Mouse (Mus musculus): ENCODE data around the gene Fam173a. TPM values are rescaled to one million over a fixed set of nuclear protein-coding genes. Genes with fewer than 3 reads are reported as not detected.
A peak's percentile ranks its signal among the peaks of the same experiment; 100 is the strongest.

Gene Fam173a
- polyA plus RNA-seq, 1 experiment from 2014 or later, result 95.7 TPM

DNA sequence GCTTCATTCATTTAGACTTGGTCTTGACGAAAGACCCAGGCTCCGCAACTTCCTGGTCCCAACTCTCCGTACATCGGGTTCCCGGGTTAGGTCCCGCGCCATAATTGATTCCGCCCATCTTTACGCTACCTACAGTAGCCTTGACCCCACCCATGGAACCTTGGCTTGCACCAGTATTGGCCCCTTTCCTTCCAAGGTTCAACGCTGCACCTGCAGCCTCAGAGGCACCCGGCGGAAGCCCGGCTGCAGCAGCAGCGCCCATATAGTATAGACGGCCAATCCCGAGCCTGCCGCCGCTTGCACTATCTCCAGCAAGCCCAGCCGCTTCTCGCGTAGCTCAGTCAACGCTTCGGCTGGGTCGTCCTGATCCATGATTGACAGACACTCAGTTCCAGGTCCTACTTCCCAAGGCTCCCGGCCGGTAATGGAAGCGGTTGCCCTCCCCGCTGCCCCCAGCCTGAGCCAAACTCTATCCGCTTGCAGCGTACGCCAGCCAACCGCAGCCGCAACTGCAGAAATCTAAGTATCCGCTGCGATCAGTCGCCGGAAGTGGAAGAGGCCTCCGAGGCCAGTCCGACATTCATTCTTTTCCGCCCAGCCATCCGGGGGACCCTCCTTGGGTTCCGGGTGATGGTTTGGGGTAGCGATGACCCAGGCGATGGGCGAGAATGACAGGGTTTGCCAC lies 716 bp downstream of the Fam173a start:
- no peaks in the 10 kb centered on the region for H3K9me3 ChIP-seq
- ATAC-seq (ENCODE audit: low FRiP score, low read depth), result peak; percentile 57
- H3K9ac ChIP-seq, result peak overlapping the region; percentile 88
- peak overlapping the region; percentile 92 for H3K4me2 ChIP-seq
- H3K27ac ChIP-seq (replicated peaks), result peak overlapping the region; percentile 95
- under 1% methylated on average over 45 of the region's 45 CpGs for WGBS
- peaks cover 9% of the 10 kb centered on the region; the same call in 1 of the 2 replicates for H3K36me3 ChIP-seq
- peaks cover 53% of the 10 kb centered on the region for H3K4me1 ChIP-seq (replicated peaks)
- peak overlapping the region; percentile 84 for H3K4me3 ChIP-seq
- peaks cover 9% of the 10 kb centered on the region; the same call in 1 of the 2 replicates for H3K27me3 ChIP-seq

DNA sequence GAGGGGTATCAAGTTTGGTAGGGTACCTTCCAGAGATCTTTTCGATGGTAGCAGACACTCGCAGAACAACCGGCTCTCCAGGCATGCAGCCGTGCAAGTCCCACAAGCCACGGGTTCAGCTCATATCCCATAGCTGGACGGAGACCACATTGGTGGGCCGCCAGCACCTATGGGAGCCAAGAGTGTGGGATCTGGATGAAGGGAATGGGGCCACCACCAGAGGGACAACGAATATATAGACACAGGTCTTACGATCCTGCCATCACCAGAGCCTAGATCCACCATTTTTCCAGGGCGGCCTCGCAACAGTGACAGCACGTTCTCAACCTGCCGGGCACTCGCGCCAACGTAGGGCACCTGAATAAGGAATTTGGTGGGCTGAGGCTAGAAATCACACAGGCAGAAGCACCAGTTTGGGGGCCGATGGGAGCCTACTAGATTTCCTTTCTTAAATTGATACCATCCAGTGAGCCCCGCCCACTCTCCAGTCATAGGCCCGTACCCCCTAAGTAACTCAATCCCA lies 1.3 kb downstream of the Fam173a start:
- Histone ChIP-seq H3K4me2 (peak overlapping the region; percentile 92), H3K4me1 (replicated peaks) (peaks cover 47% of the 10 kb centered on the region), H3K27ac (replicated peaks) (peak overlapping the region; percentile 95), H3K4me3 (peak overlapping the region; percentile 84), H3K27me3 (peaks cover 6% of the 10 kb centered on the region; the same call in 1 of the 2 replicates), H3K9me3 (no peaks in the 10 kb centered on the region), H3K36me3 (peaks cover 9% of the 10 kb centered on the region; the same call in 1 of the 2 replicates), H3K9ac (peak overlapping the region; percentile 88)
- WGBS, result 22% methylated on average over 19 of the region's 19 CpGs
- no peak for ATAC-seq (ENCODE audit: low FRiP score, low read depth)

DNA sequence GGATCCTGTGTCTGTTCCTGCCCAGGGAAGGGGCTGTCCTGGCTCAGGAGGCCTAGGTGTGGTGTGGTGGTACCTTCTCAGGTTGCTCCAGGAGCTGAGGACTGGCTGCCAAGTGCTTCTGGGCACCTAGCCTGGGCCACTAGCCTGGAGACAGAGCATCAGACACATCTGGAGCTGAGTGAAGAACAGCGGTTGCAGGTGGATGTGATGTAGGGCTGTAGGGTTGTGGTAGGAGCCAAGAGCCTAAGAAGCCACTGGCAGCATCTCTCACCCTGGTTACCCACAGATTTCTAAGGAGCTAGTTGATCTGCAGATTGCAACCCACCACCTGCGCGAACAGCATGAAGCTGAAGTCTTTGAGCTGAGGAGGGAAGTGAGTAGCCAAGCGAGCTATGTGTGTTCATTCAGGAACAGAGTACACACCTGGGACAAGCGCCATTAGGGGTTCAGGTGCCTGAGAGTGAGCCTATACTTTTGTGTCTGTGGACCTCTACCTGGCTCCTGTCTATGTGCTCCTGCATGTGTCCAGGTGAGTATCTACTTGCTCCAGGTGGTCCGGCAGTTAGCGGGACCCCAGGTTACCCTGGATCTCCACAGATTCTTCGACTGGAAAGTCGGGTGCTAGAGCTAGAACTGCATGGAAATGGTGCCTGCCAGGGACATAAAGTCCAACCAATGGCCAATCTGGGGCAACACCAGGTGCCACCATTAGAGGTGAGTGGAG lies 5.8 kb downstream of the Fam173a start:
- Histone ChIP-seq H3K27ac (replicated peaks) (no peak overlapping the region), H3K27me3 (no peaks in the 10 kb centered on the region), H3K4me3 (no peak overlapping the region), H3K9me3 (no peaks in the 10 kb centered on the region), H3K36me3 (peaks cover 23% of the 10 kb centered on the region), H3K4me2 (no peak overlapping the region), H3K4me1 (replicated peaks) (peaks cover 44% of the 10 kb centered on the region), H3K9ac (no peak overlapping the region)
- 92% methylated on average over 9 of the region's 9 CpGs for WGBS
- ATAC-seq (ENCODE audit: low FRiP score, low read depth), result no peak

DNA sequence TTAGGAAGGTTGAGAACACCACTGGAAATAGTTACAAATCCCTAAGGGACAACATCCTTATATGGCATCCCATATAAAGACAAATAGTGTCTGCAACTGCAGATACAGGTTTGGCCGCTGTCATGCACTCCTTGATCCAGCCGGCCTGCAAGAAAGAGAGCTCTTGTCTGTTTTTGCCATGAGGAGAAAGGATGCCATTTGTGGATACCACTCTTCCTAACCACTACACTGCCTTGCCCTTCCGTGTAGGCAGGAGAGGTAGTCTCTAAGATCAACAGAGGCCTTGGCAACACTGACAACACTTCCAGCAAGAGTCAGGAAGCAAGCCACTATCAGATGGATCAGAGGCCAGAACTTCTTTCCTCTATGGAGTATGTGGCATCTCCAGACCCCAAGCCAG lies 6.4 kb downstream of the Fam173a start, which contains the start of gene Ccdc78:
TSS of gene Ccdc78 (plus strand) at position 301 of the 400 bp plus-strand sequence.
- peak within 1 kb of the TSS; percentile 86 for H3K4me3 ChIP-seq
- H3K36me3 ChIP-seq, result peaks cover 28% of the 10 kb centered on the region
- peaks cover 40% of the 10 kb centered on the region for H3K4me1 ChIP-seq (replicated peaks)
- H3K4me2 ChIP-seq, result peak within 1 kb of the TSS; percentile 79
- H3K9ac ChIP-seq, result peak within 1 kb of the TSS; percentile 66
- no peaks in the 10 kb centered on the region for H3K27me3 ChIP-seq
- H3K9me3 ChIP-seq, result no peaks in the 10 kb centered on the region
- peak within 1 kb of the TSS; percentile 94 for H3K27ac ChIP-seq (replicated peaks)
- WGBS, result 84% methylated on average over 3 of the region's 3 CpGs
- no peak for ATAC-seq (ENCODE audit: low FRiP score, low read depth)

DNA sequence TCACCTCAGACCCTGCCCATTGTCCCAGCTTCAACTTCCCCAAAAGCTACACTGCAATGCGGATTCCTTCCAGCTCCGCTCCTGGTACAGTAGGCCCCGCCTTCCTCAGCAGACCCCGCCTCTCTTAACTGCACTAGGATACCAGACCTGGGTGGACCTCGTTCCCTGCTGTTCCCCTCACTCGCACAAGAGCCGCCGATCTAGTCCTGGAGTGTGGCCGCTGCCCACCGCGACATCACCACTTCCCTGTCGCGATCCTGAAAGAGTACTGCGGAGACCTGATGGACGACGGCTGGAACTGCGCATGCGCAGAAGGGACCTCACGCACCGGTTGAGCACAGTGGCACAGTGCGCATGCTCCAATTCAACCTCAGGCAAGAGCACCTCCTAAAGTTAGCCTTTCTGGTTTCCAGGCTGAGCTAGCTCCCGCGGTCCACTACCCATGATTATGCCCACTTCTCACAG lies 7.4 kb downstream of the Fam173a start, which contains the start of gene Haghl:
TSS of gene Haghl (minus strand) at position 393 of the 465 bp plus-strand sequence.
- Histone ChIP-seq H3K27me3 (no peaks in the 10 kb centered on the region), H3K4me3 (peak within 1 kb of the TSS; percentile 86), H3K27ac (replicated peaks) (peak within 1 kb of the TSS; percentile 94), H3K4me1 (replicated peaks) (peaks cover 30% of the 10 kb centered on the region), H3K9me3 (no peaks in the 10 kb centered on the region), H3K9ac (peak within 1 kb of the TSS; percentile 66), H3K36me3 (peaks cover 33% of the 10 kb centered on the region), H3K4me2 (peak within 1 kb of the TSS; percentile 79)
- under 1% methylated on average over 23 of the region's 23 CpGs for WGBS
- ATAC-seq (ENCODE audit: low FRiP score, low read depth), result peak; percentile 87

DNA sequence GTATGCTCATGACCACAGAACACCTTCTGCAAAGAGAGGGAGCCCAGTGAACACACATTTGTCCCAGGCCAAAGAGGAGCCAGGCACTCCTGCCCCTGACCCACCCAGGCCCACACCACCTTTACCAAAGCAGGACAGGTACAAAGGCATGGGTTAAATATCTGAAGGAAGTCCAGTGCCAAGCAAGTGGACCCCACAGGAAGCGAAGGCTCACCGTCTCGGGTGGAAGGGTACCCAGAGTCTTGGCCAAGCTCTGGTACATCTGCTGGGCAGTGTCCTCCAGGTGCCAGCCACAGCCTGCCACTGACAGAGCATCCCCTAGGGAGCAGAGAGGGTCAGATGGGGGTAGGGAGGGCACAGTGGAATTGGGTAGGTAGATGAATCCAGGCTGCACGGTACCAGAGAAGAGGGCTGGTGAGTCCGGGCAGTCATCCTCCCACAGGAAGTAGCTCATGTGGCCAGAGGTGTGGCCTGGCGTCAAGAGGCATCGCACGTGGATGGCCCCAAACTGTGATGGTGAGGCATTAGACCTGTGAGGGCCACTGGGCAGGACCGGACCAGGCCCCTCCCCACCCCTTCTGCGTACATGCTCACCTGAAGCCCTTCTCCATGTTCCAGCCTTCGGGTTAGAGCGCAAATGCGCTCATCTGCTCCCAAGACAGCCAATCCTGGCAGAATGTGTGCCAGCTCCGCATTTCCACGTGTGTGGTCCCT lies 8.7 kb downstream of the Fam173a start:
- ATAC-seq (ENCODE audit: low FRiP score, low read depth), result no peak
- WGBS, result 80% methylated on average over 15 of the region's 15 CpGs
- Histone ChIP-seq H3K27ac (replicated peaks) (no peak overlapping the region), H3K4me2 (peak overlapping the region; percentile 79), H3K36me3 (peaks cover 29% of the 10 kb centered on the region), H3K9ac (peak overlapping the region; percentile 66), H3K4me3 (peak overlapping the region; percentile 86), H3K4me1 (replicated peaks) (peaks cover 30% of the 10 kb centered on the region), H3K9me3 (no peaks in the 10 kb centered on the region), H3K27me3 (no peaks in the 10 kb centered on the region)

DNA sequence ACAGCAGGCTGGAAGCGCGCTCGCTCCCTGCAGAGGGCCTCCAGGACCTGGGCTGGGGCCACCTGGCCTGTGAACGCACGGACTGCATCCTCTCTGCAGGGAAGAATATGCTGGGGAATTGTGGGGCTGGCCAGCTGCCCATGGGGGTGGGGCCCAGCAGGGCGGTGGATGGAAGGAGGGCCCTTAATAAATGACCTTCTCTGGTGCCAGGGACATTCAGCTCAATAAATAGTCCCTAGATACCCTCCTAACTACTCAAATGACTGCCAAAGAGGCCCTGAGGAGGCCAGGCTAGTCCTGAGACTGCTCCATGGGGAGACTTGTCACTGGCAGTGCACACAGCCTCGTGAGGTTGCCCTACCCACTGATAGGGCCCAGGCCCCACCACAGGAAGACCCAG lies 9.6 kb downstream of the Fam173a start:
- Histone ChIP-seq H3K9me3 (no peaks in the 10 kb centered on the region), H3K9ac (0 out of 2 replicates have a peak overlapping the region, but pooled peaks have one; percentile 18), H3K27ac (replicated peaks) (0 out of 2 replicates have a peak overlapping the region, but pooled peaks have one; percentile 18), H3K27me3 (no peaks in the 10 kb centered on the region), H3K4me1 (replicated peaks) (peaks cover 30% of the 10 kb centered on the region), H3K4me2 (peak overlapping the region; percentile 14; the same call in 1 of the 2 replicates), H3K4me3 (no peak overlapping the region), H3K36me3 (peaks cover 26% of the 10 kb centered on the region)
- 69% methylated on average over 7 of the region's 7 CpGs for WGBS
- no peak for ATAC-seq (ENCODE audit: low FRiP score, low read depth)

DNA sequence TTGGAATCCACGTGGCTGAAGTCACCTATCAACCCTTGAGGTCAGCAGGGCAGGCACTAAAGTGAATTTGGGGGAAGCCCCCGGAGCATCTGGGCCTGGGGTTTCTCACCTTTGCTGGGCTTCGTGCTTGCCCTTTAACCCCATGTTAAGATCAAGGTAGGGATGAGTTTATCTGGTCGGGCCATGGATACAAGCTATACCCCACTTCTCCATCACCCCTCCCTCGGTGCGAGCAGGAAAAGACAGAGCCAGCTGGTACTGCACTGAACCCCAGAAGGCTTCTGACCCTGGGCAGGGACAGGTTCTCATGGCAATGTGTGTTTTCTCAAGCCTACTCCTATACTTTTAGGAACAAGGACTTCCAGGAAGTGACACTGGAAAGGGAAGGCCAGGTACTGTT lies 11.4 kb downstream of the Fam173a start:
- Histone ChIP-seq H3K4me3 (no peak overlapping the region), H3K9ac (no peak overlapping the region), H3K27me3 (no peaks in the 10 kb centered on the region), H3K27ac (replicated peaks) (no peak overlapping the region), H3K9me3 (no peaks in the 10 kb centered on the region), H3K4me1 (replicated peaks) (peaks cover 30% of the 10 kb centered on the region), H3K36me3 (peaks cover 36% of the 10 kb centered on the region), H3K4me2 (no peak overlapping the region)
- 81% methylated on average over 6 of the region's 6 CpGs for WGBS
- no peak for ATAC-seq (ENCODE audit: low FRiP score, low read depth)

DNA sequence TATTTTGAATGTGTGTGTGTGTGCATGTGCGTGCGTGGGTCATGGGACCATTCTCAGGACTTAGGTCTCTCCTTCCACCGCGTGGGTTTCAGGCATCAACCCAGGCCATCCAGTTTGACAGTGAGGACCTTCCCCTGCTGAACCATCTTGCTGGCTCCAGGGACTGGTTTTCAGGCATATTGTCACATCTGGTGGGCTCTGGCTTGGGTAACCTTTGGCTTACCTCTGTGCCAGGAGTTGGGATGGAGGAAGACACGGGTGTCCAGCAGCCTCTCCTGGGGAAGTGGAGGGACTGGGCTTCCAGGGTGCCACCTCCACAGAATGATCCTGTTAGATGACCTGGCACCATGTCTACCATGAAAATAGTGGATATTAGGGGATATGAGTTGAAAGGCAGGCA lies 14.8 kb downstream of the Fam173a start:
- Histone ChIP-seq H3K9me3 (no peaks in the 10 kb centered on the region), H3K4me2 (no peak overlapping the region), H3K9ac (no peak overlapping the region), H3K4me3 (no peak overlapping the region), H3K27me3 (no peaks in the 10 kb centered on the region), H3K4me1 (replicated peaks) (peaks cover 13% of the 10 kb centered on the region), H3K27ac (replicated peaks) (no peak overlapping the region), H3K36me3 (peaks cover 31% of the 10 kb centered on the region)
- no peak for ATAC-seq (ENCODE audit: low FRiP score, low read depth)
- 96% methylated on average over 5 of the region's 5 CpGs for WGBS

DNA sequence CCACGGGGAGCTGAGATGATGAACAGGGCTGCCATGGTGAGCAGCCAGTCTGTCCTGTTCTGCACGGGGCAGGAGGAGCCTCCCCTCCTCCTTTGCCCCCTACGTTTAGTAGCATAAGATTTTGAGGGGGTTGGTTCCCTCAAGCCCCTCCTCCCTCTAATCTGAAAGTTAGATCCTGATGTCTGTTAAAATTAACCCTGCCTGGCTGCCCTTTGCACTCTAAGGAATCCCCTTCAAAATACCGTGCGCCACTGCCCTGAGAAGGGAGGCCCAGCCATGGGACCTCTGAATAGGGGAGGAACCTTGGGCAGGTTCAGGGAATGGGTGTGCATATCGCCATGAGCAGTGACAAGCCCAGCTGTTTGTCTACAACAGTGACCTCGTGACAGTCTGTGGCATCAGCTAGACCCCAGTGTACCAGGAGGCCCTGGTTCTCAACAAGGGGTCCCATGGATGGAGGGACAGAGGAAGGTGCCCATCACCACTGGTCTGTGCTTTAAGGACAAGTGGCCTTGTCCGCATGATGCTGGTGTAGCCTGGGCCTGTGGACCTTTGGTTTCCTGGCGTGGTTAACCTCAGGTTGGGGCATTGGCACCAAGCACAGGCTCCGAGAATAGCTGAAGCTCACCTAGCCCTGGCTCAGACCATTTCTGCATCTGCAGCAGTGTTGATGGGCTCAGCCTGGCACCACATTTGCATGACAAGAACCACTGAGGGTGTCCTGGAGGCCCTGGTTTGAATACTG lies 17.2 kb downstream of the Fam173a start:
- H3K36me3 ChIP-seq, result peaks cover 14% of the 10 kb centered on the region; the same call in 1 of the 2 replicates
- peaks cover 10% of the 10 kb centered on the region for H3K4me1 ChIP-seq (replicated peaks)
- WGBS, result 74% methylated on average over 10 of the region's 10 CpGs
- H3K9me3 ChIP-seq, result no peaks in the 10 kb centered on the region
- no peak overlapping the region for H3K4me3 ChIP-seq
- no peak overlapping the region for H3K27ac ChIP-seq (replicated peaks)
- no peak overlapping the region for H3K4me2 ChIP-seq
- no peak overlapping the region for H3K9ac ChIP-seq
- no peaks in the 10 kb centered on the region for H3K27me3 ChIP-seq
- ATAC-seq (ENCODE audit: low FRiP score, low read depth), result no peak

Measured in hindbrain, embryonic 15.5 days (tissue).